Mouse (Mus musculus): ENCODE measurements around the gene Plcd4.
A peak's percentile ranks its signal among the peaks of the same experiment; 100 is the strongest.
"Not testable (repeated sequence)": the region's sequence is repeated elsewhere in the genome, so short reads cannot be mapped to it uniquely, and the experiment has no call there.

The Plcd4 gene

DNA sequence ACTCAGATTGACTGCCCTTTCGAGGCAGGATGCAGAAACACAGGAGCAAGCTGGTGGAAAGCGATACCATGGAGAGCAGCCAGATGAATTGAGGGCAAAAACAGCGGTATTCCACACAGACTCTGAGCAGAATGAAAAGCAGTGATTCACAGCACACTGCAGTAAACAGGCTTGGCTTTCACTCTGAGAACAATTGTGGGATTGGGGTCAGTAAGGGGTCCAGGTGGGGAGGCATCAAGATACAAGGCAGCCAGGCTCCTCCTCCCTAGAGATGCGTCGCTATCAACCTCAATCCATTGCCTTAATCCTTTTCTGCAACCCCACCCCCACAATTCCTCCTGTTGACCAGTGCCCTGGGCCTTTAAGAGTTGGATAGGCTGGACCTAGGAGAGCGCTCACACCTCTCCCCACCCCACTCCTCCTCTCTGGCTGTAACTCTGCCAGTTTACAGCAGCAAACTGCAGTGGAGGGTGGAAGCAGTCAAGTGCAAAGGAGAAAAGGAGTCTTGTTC, at the start of gene Plcd4:
Gene Plcd4 (plus strand): TSS at position 438 of the 511 bp plus-strand sequence.
- DNase-seq, result peak; percentile 31

- DNase-seq, result no peak
Observed at GRCm38 (mm10) chr1:74501106-74501505, 41.6 kb upstream of the Plcd4 start.

DNA sequence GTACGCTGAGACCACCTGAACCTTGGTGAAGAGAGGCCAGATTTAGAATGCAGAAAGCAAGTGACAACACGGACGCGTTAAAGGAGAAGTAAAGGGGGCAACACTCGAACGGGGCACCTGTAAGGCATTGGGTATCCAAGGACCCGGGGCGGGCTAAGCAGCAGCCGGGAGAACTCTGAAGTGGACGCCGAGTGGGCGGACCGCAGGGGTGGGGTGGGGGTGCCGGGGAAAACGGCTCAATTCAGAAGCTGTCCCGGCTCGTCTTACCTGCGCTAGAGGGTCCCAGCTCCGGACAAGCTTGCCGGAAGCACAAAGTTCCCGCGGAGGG, 37.3 kb upstream of the Plcd4 start:
- no peak for DNase-seq

DNA sequence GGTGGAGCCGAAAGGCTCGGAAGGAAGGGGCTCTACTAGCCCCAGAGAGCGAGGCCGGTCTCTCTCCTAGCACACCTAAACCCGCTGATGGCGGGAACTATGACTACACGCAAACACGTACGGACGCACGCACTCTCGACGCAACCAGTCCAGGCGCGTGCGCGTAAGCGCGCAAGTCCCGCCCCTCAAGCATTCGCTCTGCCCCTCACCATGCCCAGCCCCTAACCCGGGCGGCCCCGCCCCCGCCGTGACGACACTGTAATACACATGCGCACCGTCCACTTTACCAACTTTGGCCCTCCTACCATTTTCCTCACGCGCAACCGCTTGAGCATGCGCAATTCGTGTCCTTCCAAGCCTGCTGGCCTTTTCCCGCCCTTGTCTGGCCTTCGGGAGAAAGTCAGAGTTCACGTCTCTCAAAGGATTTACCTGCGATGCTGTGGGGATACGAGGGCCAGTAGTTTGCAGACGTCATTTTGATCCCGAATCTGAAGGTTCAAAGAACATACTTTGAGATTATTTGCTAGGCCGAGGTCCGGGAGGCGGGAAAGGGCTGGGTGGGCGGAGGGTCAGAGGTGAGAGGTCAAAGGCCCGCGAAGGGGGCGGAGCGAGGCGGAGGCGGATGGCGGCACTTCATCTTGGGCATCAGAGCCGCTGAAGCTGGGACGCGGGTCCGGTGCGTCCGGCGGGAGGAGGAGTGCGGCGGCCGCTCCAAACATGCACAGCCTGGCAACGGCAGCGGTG, 36.8 kb upstream of the Plcd4 start, which contains the start of gene Cnot9:
Gene Cnot9 (plus strand): TSS at position 338 of the 744 bp plus-strand sequence.
- peak; percentile 100 for DNase-seq

DNA sequence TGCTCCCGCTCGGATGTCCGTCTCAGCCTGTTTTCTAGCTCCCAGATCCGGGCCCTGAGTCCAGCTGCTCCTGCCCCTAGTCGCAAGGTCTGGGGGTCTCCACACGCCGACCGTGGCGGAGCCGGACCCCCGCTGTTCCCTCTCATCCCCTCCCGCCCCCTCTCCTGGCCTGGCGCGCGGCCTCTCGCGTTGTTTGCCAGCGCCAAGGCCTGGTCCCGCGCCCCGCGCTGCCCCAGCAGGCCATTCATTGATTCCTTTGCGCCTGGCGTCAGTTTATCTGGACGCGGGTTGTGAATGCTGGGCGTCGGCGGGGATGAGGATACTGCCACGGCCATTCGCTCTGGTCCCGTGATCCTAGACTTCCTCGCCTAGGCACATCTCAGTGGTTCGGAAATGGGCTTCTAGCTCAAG, 36.2 kb upstream of the Plcd4 start:
- peak; percentile 73 for DNase-seq

DNA sequence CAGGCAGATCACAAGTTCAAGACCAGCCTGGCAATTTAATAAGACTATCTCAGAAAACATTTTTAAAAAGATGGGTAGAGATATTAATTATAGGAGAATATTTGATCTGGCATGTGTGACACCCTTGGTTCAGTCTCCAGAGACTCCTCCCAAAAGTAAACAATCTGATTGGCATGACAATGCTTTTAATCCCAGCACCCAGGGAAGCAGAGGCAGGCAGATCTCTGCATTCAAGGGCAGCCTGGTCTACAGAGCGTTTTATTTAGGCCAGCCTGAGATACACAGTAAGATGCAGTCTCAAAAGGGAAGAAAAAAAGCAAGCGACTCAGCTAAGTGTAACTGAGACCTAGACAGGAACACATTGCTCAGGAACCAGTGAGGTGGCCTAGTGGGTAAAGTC, 34.9 kb upstream of the Plcd4 start:
- DNase-seq, result no peak

- no peak for DNase-seq
Observed at GRCm38 (mm10) chr1:74511306-74511705, 31.4 kb upstream of the Plcd4 start.

DNA sequence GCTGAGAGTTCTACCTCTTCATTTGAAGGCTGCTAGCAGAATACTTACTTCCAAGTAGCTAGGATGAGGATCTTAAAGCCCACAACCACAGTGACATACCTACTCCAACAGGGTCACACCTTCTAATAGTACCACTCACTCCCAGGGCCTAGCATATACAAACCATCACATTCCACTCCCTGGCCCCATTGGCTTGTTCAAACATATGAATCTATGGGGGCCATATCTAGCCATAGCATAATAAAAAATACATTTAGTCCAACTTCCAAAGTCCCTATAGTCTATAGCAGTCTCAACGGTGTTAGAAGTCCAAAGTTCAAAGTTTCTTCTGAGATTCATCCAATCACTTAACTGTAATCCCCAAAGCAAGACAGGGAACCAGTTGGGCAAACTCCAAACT, 29.7 kb upstream of the Plcd4 start:
- not testable (repeated sequence) for DNase-seq

DNA sequence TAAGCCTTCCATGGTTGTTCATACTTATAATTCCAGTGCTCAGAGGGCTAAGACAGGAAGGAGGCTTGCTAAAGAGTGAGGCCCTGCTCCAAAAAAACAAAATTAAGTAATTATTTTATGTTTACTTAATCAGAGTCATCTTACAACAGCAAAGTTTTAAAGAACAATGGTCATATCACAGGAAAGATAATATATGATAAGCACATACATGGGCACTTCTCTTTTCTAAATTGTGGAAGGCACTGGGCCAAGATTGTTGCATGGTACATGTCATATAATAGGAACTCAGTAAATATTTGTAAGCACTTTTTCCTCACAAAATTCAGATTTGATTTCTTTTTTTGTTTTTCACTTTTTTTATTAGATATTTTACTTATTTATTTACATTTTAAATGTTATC, 22.8 kb upstream of the Plcd4 start:
- no peak for DNase-seq

GRCm38 (mm10) chr1:74524746-74525145, 17.9 kb upstream of the Plcd4 start:
- DNase-seq, result no peak

DNA sequence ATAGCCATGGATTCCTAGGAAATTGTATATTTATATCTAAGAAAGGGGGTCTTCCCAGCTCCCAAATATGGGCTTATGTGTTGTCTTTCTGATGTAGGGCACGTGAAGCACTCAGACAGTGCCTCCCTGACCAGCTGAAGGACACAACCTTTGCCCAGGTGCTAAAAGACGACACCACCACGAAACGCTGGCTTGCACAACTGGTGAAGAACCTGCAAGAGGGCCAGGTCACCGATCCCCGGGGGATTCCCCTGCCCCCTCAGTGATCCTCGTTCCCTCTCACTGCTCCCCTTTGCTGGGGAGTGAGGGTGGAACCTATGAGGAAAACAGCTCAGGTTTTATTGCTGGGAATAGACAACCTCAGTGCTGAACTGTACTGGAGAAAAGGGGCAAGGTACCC, 14.1 kb upstream of the Plcd4 start:
- no peak for DNase-seq

GRCm38 (mm10) chr1:74538650-74539049, 4.0 kb upstream of the Plcd4 start:
- no peak for DNase-seq

- DNase-seq, result no peak
Observed at GRCm38 (mm10) chr1:74544184-74544583, 1.5 kb downstream of the Plcd4 start, which contains the start of gene Usp37. TSS of gene Usp37 (minus strand) at chr1:74544284.

- no peak for DNase-seq
Observed at GRCm38 (mm10) chr1:74559061-74559460, 16.4 kb downstream of the Plcd4 start.

DNA sequence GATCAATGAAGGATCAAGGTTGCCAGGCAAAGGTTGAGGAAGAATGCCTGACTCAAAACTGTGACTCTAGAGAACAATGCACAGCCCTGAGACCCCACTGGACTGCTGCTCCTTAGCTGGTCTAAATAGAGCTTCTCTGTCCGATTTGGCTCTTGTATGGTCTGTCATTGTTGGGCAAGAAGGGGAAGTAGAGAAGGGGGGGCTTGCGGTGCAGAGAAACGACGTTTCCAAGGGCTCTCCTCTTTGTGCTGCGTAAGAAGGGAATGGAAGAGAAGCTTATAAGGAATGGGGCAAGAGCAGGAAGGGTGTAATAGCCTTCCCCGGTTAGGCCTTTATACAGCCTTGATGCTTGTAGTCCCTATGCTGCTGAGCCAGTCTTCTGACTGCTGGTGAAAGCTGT, 23.1 kb downstream of the Plcd4 start:
- no peak for DNase-seq

GRCm38 (mm10) chr1:74569739-74570719, 27.3 kb downstream of the Plcd4 start:
- no peak for DNase-seq

DNA sequence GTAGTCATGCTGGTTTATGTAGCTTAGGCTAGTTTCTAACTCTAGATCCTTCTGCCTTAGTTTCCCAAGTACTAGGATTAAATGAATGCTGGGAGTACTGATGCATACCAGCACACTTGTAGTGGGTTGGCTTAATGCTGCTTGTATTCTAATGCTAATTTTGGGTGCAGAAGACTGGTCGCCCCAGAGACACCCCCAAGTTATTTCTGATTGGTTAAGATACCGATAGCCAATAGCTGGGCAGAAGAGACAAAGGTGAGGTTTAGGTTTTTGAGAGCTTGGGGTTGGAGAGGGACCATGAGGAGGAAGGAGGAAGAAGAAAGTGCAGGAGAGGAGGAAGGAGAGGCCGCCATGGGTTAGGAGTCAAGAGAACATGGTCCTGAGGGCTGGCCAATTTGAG, 39.9 kb downstream of the Plcd4 start:
- DNase-seq, result no peak

DNA sequence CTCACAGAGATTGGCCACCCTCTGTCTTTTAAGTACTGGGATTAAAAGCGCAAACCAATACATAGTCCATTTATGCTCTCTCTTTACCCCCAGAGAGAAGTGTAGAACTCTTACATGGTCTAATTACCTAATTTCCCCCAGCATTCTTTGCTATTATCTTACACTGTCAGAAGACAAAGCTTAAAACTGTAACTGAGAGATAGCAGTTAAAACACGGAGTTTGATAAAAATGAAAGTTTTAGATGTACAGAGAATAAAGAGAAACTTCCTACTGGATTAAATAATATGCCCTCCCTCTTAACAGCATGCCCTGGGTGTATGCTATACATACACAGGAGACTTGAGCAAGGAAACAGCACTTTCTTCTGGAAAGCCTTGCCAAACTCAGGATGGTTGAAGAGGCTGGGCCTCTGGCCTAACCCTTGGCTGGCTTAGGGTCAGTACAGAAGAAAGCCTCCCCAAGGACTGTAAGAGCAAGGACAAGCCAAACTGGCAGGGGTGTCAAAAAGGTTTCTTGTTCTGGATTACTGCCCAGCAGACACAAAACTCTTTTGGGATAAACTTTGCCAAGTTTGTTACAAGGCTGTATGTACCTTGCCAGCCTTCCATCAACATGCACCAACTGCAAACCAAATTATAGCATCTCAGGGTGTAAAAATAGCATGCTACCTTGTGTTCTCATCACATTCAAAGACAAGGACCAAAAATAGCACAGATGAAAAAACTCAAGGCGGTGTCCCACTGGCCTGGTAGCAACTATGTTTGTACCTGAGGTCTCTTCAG, 42.1 kb downstream of the Plcd4 start:
- no peak for DNase-seq

DNA sequence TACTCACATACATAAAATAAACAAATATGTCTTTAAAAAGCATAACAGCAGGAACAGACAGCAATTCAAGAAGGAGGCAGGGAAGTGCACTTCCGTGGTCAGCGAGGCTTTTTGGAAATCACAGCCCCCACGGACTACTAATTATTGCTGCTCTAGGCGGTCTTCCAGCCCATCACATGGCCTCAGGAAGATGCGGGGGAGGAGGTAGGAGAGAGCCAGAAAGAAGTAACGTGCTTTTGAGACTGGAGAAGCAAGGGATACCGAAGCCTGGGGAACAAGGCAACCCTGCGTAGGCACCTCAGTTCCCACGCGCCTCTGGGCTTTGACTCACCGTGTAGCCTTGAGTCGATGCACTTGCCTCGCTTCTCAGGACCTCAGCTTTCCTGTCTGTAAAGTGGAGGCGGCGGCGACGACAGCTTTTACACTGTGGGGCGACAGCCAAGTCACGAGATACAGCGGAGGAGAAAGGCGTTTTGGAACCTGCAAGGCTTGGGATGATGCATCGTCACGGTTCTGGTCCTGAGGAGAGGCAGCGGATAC, 44.6 kb downstream of the Plcd4 start:
- DNase-seq, result no peak

GRCm38 (mm10) chr1:74587773-74588445, 45.2 kb downstream of the Plcd4 start, which contains the start of the genes Zfp142 and Bcs1l:
TSS of gene Zfp142 (minus strand) at chr1:74588246.
TSS of gene Bcs1l (plus strand) at chr1:74588289.
- peak; percentile 99 for DNase-seq

DNA sequence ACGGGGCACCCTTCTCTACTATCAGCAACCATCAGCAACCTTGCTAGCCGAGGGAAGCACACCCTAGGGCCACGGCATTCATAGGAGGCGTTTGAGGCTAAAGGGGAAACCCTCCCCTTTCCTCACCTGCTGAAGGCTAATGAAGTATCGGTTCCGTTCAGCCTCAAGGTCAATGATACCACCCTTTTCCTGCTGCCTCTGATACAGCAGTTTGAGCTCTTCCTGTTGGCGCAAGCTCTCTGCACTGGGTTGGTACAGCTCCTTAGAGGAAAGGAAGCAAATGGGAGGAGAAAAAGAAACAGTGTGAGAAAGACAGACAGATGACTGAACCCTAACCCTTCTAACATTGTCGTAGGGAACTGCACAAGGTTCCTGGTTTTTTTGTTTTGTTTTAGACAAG, 51.7 kb downstream of the Plcd4 start:
- no peak for DNase-seq
